Mouse (Mus musculus) forebrain, embryonic 16.5 days (tissue): Measurements from ENCODE around the gene Myh9. TPM values are rescaled to one million over a fixed set of nuclear protein-coding genes. Genes with fewer than 3 reads are reported as not detected.

Experiments
- ATAC-seq: fragments of 200-750 bp; cut with Nextera tagmentation; 2 replicates; pipeline ENCODE4 v1.8.0; 2017; ENCODE audit warnings: mild to moderate bottlenecking, moderate library complexity
- H3K27ac ChIP-seq: fragments of 300-500 bp; sonication (generic); 2 replicates; pipeline ENCODE4 v1.5.1; 2014; ENCODE audit warnings: low read length, control low read depth
- H3K27me3 ChIP-seq: fragments of 300-500 bp; sonication (generic); replicated peaks from 2 replicates; pipeline ENCODE4 v1.6.1; 2014; ENCODE audit warnings: low read length; ENCODE audit not compliant: control insufficient read depth, insufficient read depth
- H3K36me3 ChIP-seq: fragments of 300-500 bp; sonication (generic); 2 replicates; pipeline ENCODE4 v1.6.1; 2014; ENCODE audit not compliant: control insufficient read depth, insufficient read depth
- H3K4me1 ChIP-seq: fragments of 300-500 bp; sonication (generic); replicated peaks from 2 replicates; pipeline ENCODE4 v1.6.1; 2014; ENCODE audit warnings: low read length; ENCODE audit not compliant: control insufficient read depth, insufficient read depth
- H3K4me2 ChIP-seq: fragments of 300-500 bp; sonication (generic); 2 replicates; pipeline ENCODE4 v1.6.1; 2014; ENCODE audit warnings: mild to moderate bottlenecking, low read length, control low read depth
- H3K4me3 ChIP-seq: fragments of 300-500 bp; sonication (generic); replicated peaks from 2 replicates; pipeline ENCODE4 v1.5.1; 2014; ENCODE audit warnings: mild to moderate bottlenecking, low read length, control low read depth
- H3K9ac ChIP-seq: fragments of 300-500 bp; sonication (generic); replicated peaks from 2 replicates; pipeline ENCODE4 v1.6.1; 2014; ENCODE audit warnings: low read depth, low read length, control low read depth
- H3K9me3 ChIP-seq: fragments of 300-500 bp; sonication (generic); 2 replicates; pipeline ENCODE4 v1.6.1; 2016; ENCODE audit warnings: low read length; ENCODE audit not compliant: control insufficient read depth
- WGBS: fragments of 180-500 bp; shearing (Covaris S2); extraction: QIAGEN DNeasy Blood & Tissue Kit; methylation state at CpG from one replicate; pipeline ENCODE4 v1.1.7; 2014; 5-methylcytosine and 5-hydroxymethylcytosine counted together
- polyA plus RNA-seq: library from polyadenylated mRNA; unstranded; fragments of >200 nt; fragmentation: Nextera tagmentation; extraction: Ambion mirVana; gene quantifications from 2 replicates; pipeline ENCODE4 v1.2.1, GENCODE M21; 2015

The Myh9 gene
- polyA plus RNA-seq, 1 experiment from 2014 or later: 13.6 TPM

- H3K36me3 ChIP-seq: peaks cover 27% of the 10 kb centered on the region
- no peak overlapping the region for H3K4me3 ChIP-seq
- no peak overlapping the region for H3K4me2 ChIP-seq
Measured at GRCm38 (mm10) chr15:77763050-77763449, 78.9 kb downstream of the Myh9 start.

GRCm38 (mm10) chr15:77761561-77762380 is 80.2 kb downstream of the Myh9 start:
- H3K4me2 ChIP-seq: no peak overlapping the region
- no peaks in the 10 kb centered on the region for H3K27me3 ChIP-seq
- WGBS: 73% methylated on average over 22 of the region's 22 CpGs
- H3K4me3 ChIP-seq: no peak overlapping the region
- H3K9ac ChIP-seq: no peak overlapping the region
- no peak overlapping the region for H3K27ac ChIP-seq
- ATAC-seq: no peak
- no peaks in the 10 kb centered on the region for H3K4me1 ChIP-seq
- H3K9me3 ChIP-seq: no peaks in the 10 kb centered on the region
- H3K36me3 ChIP-seq: peaks cover 24% of the 10 kb centered on the region

More at GRCm38 (mm10) chr15:77763050-77763449, 78.9 kb downstream of the Myh9 start:
- Histone ChIP-seq H3K27ac (no peak overlapping the region), H3K9me3 (no peaks in the 10 kb centered on the region), H3K9ac (no peak overlapping the region), H3K4me1 (no peaks in the 10 kb centered on the region), H3K27me3 (no peaks in the 10 kb centered on the region)
- no peak for ATAC-seq
- 91% methylated on average over 16 of the region's 16 CpGs for WGBS

- peaks cover 18% of the 10 kb centered on the region for H3K36me3 ChIP-seq
- no peaks in the 10 kb centered on the region for H3K4me1 ChIP-seq
- H3K9ac ChIP-seq: no peak overlapping the region
- WGBS: 92% methylated on average over 7 of the region's 7 CpGs
- H3K27me3 ChIP-seq: no peaks in the 10 kb centered on the region
- ATAC-seq: no peak
- H3K4me3 ChIP-seq: no peak overlapping the region
- no peak overlapping the region for H3K27ac ChIP-seq
- H3K4me2 ChIP-seq: no peak overlapping the region
- H3K9me3 ChIP-seq: no peaks in the 10 kb centered on the region
Measured at GRCm38 (mm10) chr15:77761083-77761482, 80.9 kb downstream of the Myh9 start.

GRCm38 (mm10) chr15:77760037-77760436 is 81.9 kb downstream of the Myh9 start:
- H3K27me3 ChIP-seq: no peaks in the 10 kb centered on the region
- peaks cover 10% of the 10 kb centered on the region for H3K36me3 ChIP-seq
- H3K4me3 ChIP-seq: no peak overlapping the region
- H3K27ac ChIP-seq: no peak overlapping the region
- no peak overlapping the region for H3K4me2 ChIP-seq
- H3K9ac ChIP-seq: no peak overlapping the region
- H3K9me3 ChIP-seq: no peaks in the 10 kb centered on the region
- no peak for ATAC-seq
- H3K4me1 ChIP-seq: no peaks in the 10 kb centered on the region
- WGBS: 92% methylated on average over 12 of the region's 16 CpGs

- Histone ChIP-seq H3K4me2 (no peak overlapping the region), H3K4me1 (no peaks in the 10 kb centered on the region), H3K27ac (no peak overlapping the region), H3K4me3 (no peak overlapping the region), H3K9me3 (no peaks in the 10 kb centered on the region), H3K9ac (no peak overlapping the region), H3K36me3 (peaks cover 4% of the 10 kb centered on the region; the same call in 1 of the 2 replicates), H3K27me3 (no peaks in the 10 kb centered on the region)
- ATAC-seq: no peak
- 83% methylated on average over 4 of the region's 4 CpGs for WGBS
Measured at GRCm38 (mm10) chr15:77757586-77758226, 84.3 kb downstream of the Myh9 start.

GRCm38 (mm10) chr15:77756848-77757247 is 85.1 kb downstream of the Myh9 start, which contains the start of gene Apol8:
Apol8 (minus strand) TSS chr15:77757003.
- 7% methylated on average over 9 of the region's 9 CpGs for WGBS
- no peak within 1 kb of the TSS for H3K4me2 ChIP-seq
- H3K4me1 ChIP-seq: no peaks in the 10 kb centered on the region
- H3K9ac ChIP-seq: no peak within 1 kb of the TSS
- H3K36me3 ChIP-seq: peaks cover 4% of the 10 kb centered on the region; the same call in 1 of the 2 replicates
- no peak for ATAC-seq
- H3K27ac ChIP-seq: no peak within 1 kb of the TSS
- H3K27me3 ChIP-seq: no peaks in the 10 kb centered on the region
- no peak within 1 kb of the TSS for H3K4me3 ChIP-seq
- H3K9me3 ChIP-seq: no peaks in the 10 kb centered on the region

GRCm38 (mm10) chr15:77756081-77756480 is 85.9 kb downstream of the Myh9 start:
- Histone ChIP-seq H3K9me3 (no peaks in the 10 kb centered on the region), H3K9ac (no peak overlapping the region), H3K36me3 (no peaks in the 10 kb centered on the region), H3K27ac (no peak overlapping the region), H3K4me3 (no peak overlapping the region), H3K4me2 (no peak overlapping the region), H3K4me1 (no peaks in the 10 kb centered on the region), H3K27me3 (no peaks in the 10 kb centered on the region)
- WGBS: 62% methylated on average over 2 of the region's 2 CpGs
- ATAC-seq: no peak

GRCm38 (mm10) chr15:77755132-77755531 is 86.8 kb downstream of the Myh9 start:
- no peak for ATAC-seq
- Histone ChIP-seq H3K27me3 (no peaks in the 10 kb centered on the region), H3K36me3 (no peaks in the 10 kb centered on the region), H3K9me3 (no peaks in the 10 kb centered on the region), H3K4me1 (no peaks in the 10 kb centered on the region), H3K9ac (no peak overlapping the region), H3K4me3 (no peak overlapping the region), H3K4me2 (no peak overlapping the region), H3K27ac (no peak overlapping the region)
- WGBS: 0% methylated on average over 1 of the region's 2 CpGs

GRCm38 (mm10) chr15:77752443-77752842 is 89.5 kb downstream of the Myh9 start:
- Histone ChIP-seq H3K36me3 (no peaks in the 10 kb centered on the region), H3K4me2 (no peak overlapping the region), H3K9ac (no peak overlapping the region), H3K27me3 (no peaks in the 10 kb centered on the region), H3K27ac (no peak overlapping the region), H3K4me1 (no peaks in the 10 kb centered on the region), H3K9me3 (no peaks in the 10 kb centered on the region), H3K4me3 (no peak overlapping the region)
- no peak for ATAC-seq
- 57% methylated on average over 11 of the region's 11 CpGs for WGBS
